In genomic region chr16:38047781-38048558, GRCm38 (mm10) we compare ENCODE assay signal across 11 mouse cellular contexts. TPM values are rescaled to one million over a fixed set of nuclear protein-coding genes. Genes with fewer than 3 reads are reported as not detected.
DNase-seq lines count a peak whose midpoint lies in the region; ATAC-seq and TF ChIP-seq lines count a peak whose summit lies in the region.
"Had no signal": no experiment of that assay in that cellular context is flagged by ENCODE, and none has a peak within 500 bp of the region (broad histone marks: within the 10 kb centered on the region; RNA-seq: fewer than 3 reads in every experiment).

No protein-coding gene starts in this region.

- ATAC-seq in frontal cortex, adult (ENCODE audit: low TSS enrichment): peak; percentile 92
- no peak for ATAC-seq in neural tube, embryonic 15.5 days (ENCODE audit: low FRiP score)
- no peak for ATAC-seq in kidney, postnatal 0 days (replicated peaks; ENCODE audit: low FRiP score, low read depth)
- ATAC-seq in stomach, embryonic 14.5 days (ENCODE audit: insufficient number of reproducible peaks, insufficient read depth, low FRiP score, low read depth): no peak
- ATAC-seq: liver, postnatal 0 days had no signal

- no peak overlapping the region for H3K9ac ChIP-seq in neural tube, embryonic 15.5 days (replicated peaks)
- 0 out of 2 replicates have a peak overlapping the region, but pooled peaks have one; percentile 23 for H3K9ac ChIP-seq in kidney, postnatal 0 days (ENCODE audit: low read depth, low read length)
- H3K9ac ChIP-seq in stomach, embryonic 14.5 days (replicated peaks; ENCODE audit: low read depth, low read length): no peak overlapping the region
- H3K9ac ChIP-seq: hindbrain, embryonic 15.5 days; liver, postnatal 0 days had no signal

- TF ChIP-seq CTCF in kidney, postnatal 0 days (IDR thresholded peaks at IDR 0.05; ENCODE audit: low read depth): no peak

- no peaks in the 10 kb centered on the region for H3K27me3 ChIP-seq in neural tube, embryonic 15.5 days (replicated peaks)
- H3K27me3 ChIP-seq in kidney, postnatal 0 days (ENCODE audit: insufficient read depth, low read length): no peaks in the 10 kb centered on the region
- no peaks in the 10 kb centered on the region for H3K27me3 ChIP-seq in stomach, embryonic 14.5 days (ENCODE audit: control insufficient read depth, insufficient read depth, low read length)
- H3K27me3 ChIP-seq: hindbrain, embryonic 15.5 days had no signal

- DNase-seq in frontal cortex, postnatal 10 days (ENCODE audit: low spot score in 2 of 2): no peak
- no peak for DNase-seq in neural tube, embryonic 10.5 days (ENCODE audit: extremely low spot score, low spot score)
- peak; percentile 19 for DNase-seq in kidney, postnatal 0 days (ENCODE audit: low spot score)
- DNase-seq in urinary bladder, postnatal 14 days (ENCODE audit: low spot score): no peak
- DNase-seq in testis, postnatal 14 days (ENCODE audit: low spot score): no peak
- DNase-seq: cerebellum, adult 9-11 months; liver, postnatal 0 days had no signal

- no peak overlapping the region for H3K27ac ChIP-seq in neural tube, embryonic 15.5 days (replicated peaks)
- H3K27ac ChIP-seq in kidney, postnatal 0 days: no peak overlapping the region
- H3K27ac ChIP-seq in stomach, embryonic 14.5 days (ENCODE audit: low read length): no peak overlapping the region
- H3K27ac ChIP-seq: hindbrain, embryonic 15.5 days had no signal

- 0 out of 2 replicates have a peak, but pooled peaks cover 4% of the 10 kb centered on the region for H3K4me1 ChIP-seq in neural tube, embryonic 15.5 days
- peaks cover 4% of the 10 kb centered on the region; the same call in 1 of the 2 replicates for H3K4me1 ChIP-seq in kidney, postnatal 0 days (replicated peaks; ENCODE audit: insufficient read depth, low read length)
- H3K4me1 ChIP-seq in stomach, embryonic 14.5 days (ENCODE audit: control insufficient read depth, insufficient read depth, low read length): no peaks in the 10 kb centered on the region
- H3K4me1 ChIP-seq: hindbrain, embryonic 15.5 days had no signal

- H3K4me3 ChIP-seq in neural tube, embryonic 15.5 days (replicated peaks): no peak overlapping the region
- H3K4me3 ChIP-seq in kidney, postnatal 0 days (replicated peaks; ENCODE audit: low read depth, low read length): no peak overlapping the region
- H3K4me3 ChIP-seq in stomach, embryonic 14.5 days (ENCODE audit: low read depth, low read length): no peak overlapping the region
- H3K4me3 ChIP-seq: hindbrain, embryonic 15.5 days had no signal

- H3K4me2 ChIP-seq in neural tube, embryonic 15.5 days: peak overlapping the region; percentile 4; the same call in 1 of the 2 replicates
- H3K4me2 ChIP-seq in kidney, postnatal 0 days (ENCODE audit: low read length): peak overlapping the region; percentile 25
- peak overlapping the region; percentile 1; the same call in 1 of the 2 replicates for H3K4me2 ChIP-seq in stomach, embryonic 14.5 days (replicated peaks; ENCODE audit: low read depth, low read length)
- H3K4me2 ChIP-seq: hindbrain, embryonic 15.5 days had no signal

- H3K9me3 ChIP-seq in neural tube, embryonic 15.5 days (replicated peaks): no peaks in the 10 kb centered on the region
- H3K9me3 ChIP-seq in kidney, postnatal 0 days (replicated peaks; ENCODE audit: low read length): no peaks in the 10 kb centered on the region
- no peaks in the 10 kb centered on the region for H3K9me3 ChIP-seq in stomach, embryonic 14.5 days (ENCODE audit: control insufficient read depth, low read depth, low read length)
- H3K9me3 ChIP-seq: hindbrain, embryonic 15.5 days had no signal

- 71% methylated on average over 23 of the region's 23 CpGs for WGBS in neural tube, embryonic 15.5 days
- WGBS in kidney, postnatal 0 days: 46% methylated on average over 23 of the region's 23 CpGs
- WGBS in stomach, embryonic 14.5 days: 43% methylated on average over 23 of the region's 23 CpGs

- no peaks in the 10 kb centered on the region for H3K36me3 ChIP-seq in neural tube, embryonic 15.5 days
- no peaks in the 10 kb centered on the region for H3K36me3 ChIP-seq in kidney, postnatal 0 days (ENCODE audit: insufficient read depth, low read length)
- no peaks in the 10 kb centered on the region for H3K36me3 ChIP-seq in stomach, embryonic 14.5 days (ENCODE audit: control insufficient read depth, insufficient read depth, low read length)
- H3K36me3 ChIP-seq: hindbrain, embryonic 15.5 days had no signal

RNA-seq across cellular contexts. Expression of gene Gsk3b, which starts 40.8 kb away (rescaled TPM):
- polyA plus RNA-seq in neural tube, embryonic 15.5 days (2015; fragmentation: Nextera tagmentation; extraction: Ambion mirVana): 130 and 145 TPM in 2 replicates
- polyA plus RNA-seq in kidney, postnatal 0 days (2015; fragmentation: Nextera tagmentation; extraction: Ambion mirVana): 43.8 and 48.7 TPM in 2 replicates
- 80.0 and 81.2 TPM in 2 replicates for polyA plus RNA-seq in stomach, embryonic 14.5 days (2014; fragmentation: Nextera tagmentation; extraction: Ambion mirVana)
